Mouse (Mus musculus) hindbrain, embryonic 14.5 days (tissue): ENCODE measurements at regions not wholly inside any gene's neighbourhood (a gene's known extent, or its start where the extent isn't known, plus 50 kb on each side); places are given as distances from the start of the nearest gene placed in this dataset.

ENCODE experiments used
- ATAC-seq: fragments of 200-750 bp; cut with Nextera tagmentation; 2 replicates; pipeline ENCODE4 v1.8.0; 2017; ENCODE audit warnings: moderate number of reproducible peaks, mild to moderate bottlenecking, moderate TSS enrichment, moderate library complexity; ENCODE audit not compliant: low FRiP score
- DNase-seq: peaks from one replicate; pipeline ENCODE4 v3.0.0-alpha.2; 2015; ENCODE audit warnings: low spot score
- H3K27ac ChIP-seq: fragments of 300-500 bp; sonication (generic); 2 replicates; pipeline ENCODE4 v1.5.1; 2014; ENCODE audit warnings: mild to moderate bottlenecking, moderate library complexity
- H3K27me3 ChIP-seq: fragments of 300-500 bp; sonication (generic); 2 replicates; pipeline ENCODE4 v1.6.1; 2014; ENCODE audit warnings: mild to moderate bottlenecking, low read length, mixed read lengths; ENCODE audit not compliant: control insufficient read depth, insufficient read depth
- H3K36me3 ChIP-seq: fragments of 300-500 bp; sonication (generic); replicated peaks from 2 replicates; pipeline ENCODE4 v1.6.1; 2014; ENCODE audit not compliant: control insufficient read depth, insufficient read depth
- H3K4me1 ChIP-seq: fragments of 300-500 bp; sonication (generic); replicated peaks from 2 replicates; pipeline ENCODE4 v1.6.1; 2014; ENCODE audit warnings: antibody characterized with exemption, low read length, mixed read lengths; ENCODE audit not compliant: control insufficient read depth, insufficient read depth
- H3K4me2 ChIP-seq: fragments of 300-500 bp; sonication (generic); replicated peaks from 2 replicates; pipeline ENCODE4 v1.6.1; 2014; ENCODE audit warnings: mild to moderate bottlenecking, moderate library complexity
- H3K4me3 ChIP-seq: fragments of 300-500 bp; sonication (generic); replicated peaks from 2 replicates; pipeline ENCODE4 v1.5.1; 2014; ENCODE audit warnings: mild to moderate bottlenecking, low read length
- H3K9ac ChIP-seq: fragments of 300-500 bp; sonication (generic); 2 replicates; pipeline ENCODE4 v1.6.1; 2014
- H3K9me3 ChIP-seq: fragments of 300-500 bp; sonication (generic); 2 replicates; pipeline ENCODE4 v1.6.1; 2016; ENCODE audit warnings: low read length; ENCODE audit not compliant: control insufficient read depth
- WGBS: fragments of 180-500 bp; shearing (Covaris S2); extraction: QIAGEN DNeasy Blood & Tissue Kit; methylation state at CpG from one replicate; pipeline ENCODE4 v1.1.7; 2014; 5-methylcytosine and 5-hydroxymethylcytosine counted together

- Histone ChIP-seq H3K4me1 (no peaks in the 10 kb centered on the region), H3K4me2 (no peak overlapping the region), H3K4me3 (no peak overlapping the region), H3K36me3 (no peaks in the 10 kb centered on the region), H3K9me3 (no peaks in the 10 kb centered on the region), H3K27ac (no peak overlapping the region), H3K9ac (no peak overlapping the region), H3K27me3 (no peaks in the 10 kb centered on the region)
- DNase-seq, result peak; percentile 34
- ATAC-seq, result peak; percentile 76; the same call in 1 of the 2 replicates
- WGBS, result 28% methylated on average over 2 of the region's 2 CpGs
Measured at GRCm38 (mm10) chr12:25609045-25609444, 512.1 kb upstream of the Id2 start.

DNA sequence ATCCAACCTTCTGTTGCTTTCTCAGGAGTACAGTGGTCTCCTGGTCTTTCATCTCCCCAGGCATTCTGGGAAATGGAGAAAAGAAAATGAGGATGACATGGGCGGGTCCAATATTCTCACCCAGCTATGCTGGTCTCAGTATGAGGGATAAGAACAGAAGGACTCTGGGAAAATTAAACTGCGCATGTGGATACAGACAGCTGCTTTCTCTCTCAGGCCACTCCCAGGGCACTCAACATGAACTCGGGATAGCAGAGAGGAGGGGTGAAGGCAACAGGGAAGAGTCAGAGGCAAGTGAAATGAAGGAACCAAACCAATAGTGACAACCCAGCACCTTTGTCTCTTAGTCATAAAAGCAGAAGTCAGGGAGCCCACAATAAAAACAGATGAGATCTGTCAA is 508.5 kb upstream of the Id2 start:
- Histone ChIP-seq H3K27me3 (no peaks in the 10 kb centered on the region), H3K27ac (no peak overlapping the region), H3K4me2 (no peak overlapping the region), H3K9ac (no peak overlapping the region), H3K4me1 (no peaks in the 10 kb centered on the region), H3K36me3 (no peaks in the 10 kb centered on the region), H3K4me3 (no peak overlapping the region), H3K9me3 (no peaks in the 10 kb centered on the region)
- 88% methylated on average over 3 of the region's 3 CpGs for WGBS
- no peak for DNase-seq
- no peak for ATAC-seq

- no peak for ATAC-seq
Measured at GRCm38 (mm10) chr12:25590262-25590661, 493.3 kb upstream of the Id2 start.

DNA sequence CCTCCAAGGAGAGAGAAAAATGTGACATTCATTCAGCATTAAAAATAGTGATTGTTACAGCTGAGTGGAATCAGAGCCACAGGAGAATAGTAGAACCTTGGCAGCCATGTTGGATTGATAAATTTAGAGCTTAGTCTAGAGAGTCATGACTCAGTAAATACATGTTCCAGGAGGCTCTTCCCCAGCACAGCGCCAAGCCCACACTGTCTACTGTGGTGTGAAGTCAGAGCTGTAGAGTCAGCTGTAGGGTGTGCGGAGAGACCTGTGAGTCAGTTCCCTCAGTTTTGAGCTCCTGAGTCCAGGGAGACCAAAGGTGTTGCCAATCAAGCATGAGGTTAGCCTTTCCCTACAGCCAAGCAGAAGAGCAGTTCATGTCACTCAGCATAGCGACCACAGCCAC is 488.8 kb upstream of the Id2 start:
- Histone ChIP-seq H3K27me3 (no peaks in the 10 kb centered on the region), H3K27ac (no peak overlapping the region), H3K4me1 (no peaks in the 10 kb centered on the region), H3K4me3 (no peak overlapping the region), H3K36me3 (no peaks in the 10 kb centered on the region), H3K9me3 (no peaks in the 10 kb centered on the region), H3K4me2 (no peak overlapping the region), H3K9ac (no peak overlapping the region)
- ATAC-seq (no peak), DNase-seq (no peak)
- 96% methylated on average over 3 of the region's 3 CpGs for WGBS

More at GRCm38 (mm10) chr12:25590262-25590661, 493.3 kb upstream of the Id2 start:
- H3K9me3 ChIP-seq, result no peaks in the 10 kb centered on the region
- DNase-seq, result no peak
- H3K27me3 ChIP-seq, result no peaks in the 10 kb centered on the region
- no peaks in the 10 kb centered on the region for H3K36me3 ChIP-seq
- H3K4me2 ChIP-seq, result no peak overlapping the region
- 90% methylated on average over 2 of the region's 2 CpGs for WGBS
- H3K4me3 ChIP-seq, result no peak overlapping the region
- no peak overlapping the region for H3K9ac ChIP-seq
- no peak overlapping the region for H3K27ac ChIP-seq
- no peaks in the 10 kb centered on the region for H3K4me1 ChIP-seq

DNA sequence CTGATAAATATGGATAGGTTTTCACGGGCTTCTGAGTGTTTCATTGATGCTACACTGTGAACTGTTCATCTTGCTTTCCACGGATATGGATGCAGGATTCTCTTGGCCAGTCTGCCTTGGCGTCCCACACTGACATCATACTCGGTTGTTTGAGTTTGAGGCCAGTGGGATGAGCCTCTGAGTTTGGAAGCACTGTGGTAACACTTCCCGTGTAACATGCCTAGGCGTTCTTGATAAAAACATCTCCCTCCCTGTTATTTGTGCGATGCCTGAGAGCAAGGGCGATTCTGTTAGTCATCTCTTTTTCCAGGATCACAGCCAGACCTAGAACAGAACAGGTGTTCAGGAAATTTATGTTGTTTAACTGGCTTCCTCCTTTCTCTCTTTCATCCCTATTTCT is 482.5 kb upstream of the Id2 start:
- H3K4me2 ChIP-seq, result no peak overlapping the region
- no peaks in the 10 kb centered on the region for H3K4me1 ChIP-seq
- H3K9ac ChIP-seq, result no peak overlapping the region
- H3K4me3 ChIP-seq, result no peak overlapping the region
- no peaks in the 10 kb centered on the region for H3K9me3 ChIP-seq
- DNase-seq (no peak), ATAC-seq (no peak)
- H3K36me3 ChIP-seq, result no peaks in the 10 kb centered on the region
- H3K27me3 ChIP-seq, result no peaks in the 10 kb centered on the region
- 94% methylated on average over 8 of the region's 8 CpGs for WGBS
- H3K27ac ChIP-seq, result no peak overlapping the region

DNA sequence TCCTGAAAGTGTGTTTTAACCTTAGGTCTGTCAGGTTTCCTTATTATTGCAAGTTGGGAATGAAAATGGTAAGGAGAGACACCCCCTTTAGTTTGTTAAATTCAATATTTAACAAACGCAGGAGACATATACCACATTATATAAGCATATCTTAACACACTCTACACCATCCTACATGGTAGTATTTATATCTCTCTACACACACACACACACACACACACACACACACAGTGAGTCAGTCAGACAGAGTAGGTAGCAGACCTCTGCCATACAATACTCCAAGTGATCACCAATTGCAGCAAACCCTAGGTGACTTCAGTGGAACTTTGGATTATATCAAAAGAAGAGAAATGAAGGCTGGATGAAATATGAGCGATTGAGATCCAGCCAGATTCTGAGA is 468.2 kb upstream of the Id2 start:
- Histone ChIP-seq H3K27ac (no peak overlapping the region), H3K9me3 (no peaks in the 10 kb centered on the region), H3K4me1 (no peaks in the 10 kb centered on the region), H3K36me3 (no peaks in the 10 kb centered on the region), H3K4me2 (no peak overlapping the region), H3K9ac (no peak overlapping the region), H3K4me3 (no peak overlapping the region), H3K27me3 (no peaks in the 10 kb centered on the region)
- ATAC-seq (no peak), DNase-seq (no peak)
- WGBS, result 84% methylated on average over 2 of the region's 2 CpGs

DNA sequence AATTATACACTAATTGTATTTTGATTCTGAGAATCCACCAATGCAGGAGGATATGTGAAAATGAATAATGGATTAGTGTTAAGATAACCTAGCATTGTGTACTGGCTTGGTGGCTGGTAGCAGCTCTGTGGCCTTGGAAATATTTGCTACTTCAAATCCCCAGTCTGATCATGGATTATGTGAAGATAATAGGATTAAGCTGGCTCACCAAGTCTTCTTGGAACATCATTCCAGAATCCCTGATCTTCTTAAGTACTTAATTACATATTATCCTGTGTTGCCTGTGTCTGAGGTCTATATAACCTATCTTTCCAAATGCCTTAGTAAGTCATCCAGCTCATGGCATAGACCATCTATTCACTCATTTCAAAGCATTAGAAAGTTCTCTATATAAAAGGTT is 462.7 kb upstream of the Id2 start:
- Histone ChIP-seq H3K27ac (no peak overlapping the region), H3K27me3 (no peaks in the 10 kb centered on the region), H3K4me3 (no peak overlapping the region), H3K36me3 (no peaks in the 10 kb centered on the region), H3K9me3 (no peaks in the 10 kb centered on the region), H3K4me1 (no peaks in the 10 kb centered on the region), H3K9ac (no peak overlapping the region), H3K4me2 (no peak overlapping the region)
- DNase-seq (no peak), ATAC-seq (no peak)

DNA sequence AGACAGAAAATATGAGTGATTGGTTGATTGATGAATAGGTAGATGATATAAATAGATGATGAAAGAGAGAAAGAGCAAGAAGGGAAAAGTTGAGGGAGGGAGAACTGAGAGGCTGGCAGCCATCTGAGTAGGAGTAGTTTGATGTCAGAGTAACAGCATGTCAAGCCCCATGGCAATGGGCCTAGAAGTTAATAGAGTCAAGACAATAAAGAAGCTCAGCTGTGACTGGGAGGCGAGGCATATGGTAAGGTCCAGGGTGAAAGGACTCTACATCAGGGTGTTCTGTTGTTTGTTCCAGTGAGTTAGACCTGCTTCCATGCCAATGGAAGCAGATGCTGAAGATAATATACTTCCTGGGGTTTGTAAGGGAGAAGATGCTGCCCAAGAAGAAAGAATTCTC is 456.7 kb upstream of the Id2 start:
- no peak overlapping the region for H3K4me2 ChIP-seq
- H3K4me1 ChIP-seq, result no peaks in the 10 kb centered on the region
- no peaks in the 10 kb centered on the region for H3K36me3 ChIP-seq
- ATAC-seq, result no peak
- H3K9me3 ChIP-seq, result no peaks in the 10 kb centered on the region
- H3K4me3 ChIP-seq, result no peak overlapping the region
- no peak for DNase-seq
- WGBS, result 67% methylated on average over 1 of the region's 1 CpGs
- H3K27ac ChIP-seq, result no peak overlapping the region
- H3K27me3 ChIP-seq, result no peaks in the 10 kb centered on the region
- no peak overlapping the region for H3K9ac ChIP-seq

- no peaks in the 10 kb centered on the region for H3K36me3 ChIP-seq
- ATAC-seq, result no peak
- 0 out of 2 replicates have a peak, but pooled peaks cover 3% of the 10 kb centered on the region for H3K4me1 ChIP-seq
- H3K27ac ChIP-seq, result no peak overlapping the region
- no peaks in the 10 kb centered on the region for H3K9me3 ChIP-seq
- H3K9ac ChIP-seq, result no peak overlapping the region
- no peaks in the 10 kb centered on the region for H3K27me3 ChIP-seq
- 96% methylated on average over 3 of the region's 3 CpGs for WGBS
- DNase-seq, result no peak
- H3K4me2 ChIP-seq, result no peak overlapping the region
- H3K4me3 ChIP-seq, result no peak overlapping the region
Measured at GRCm38 (mm10) chr12:25549735-25550134, 452.8 kb upstream of the Id2 start.

DNA sequence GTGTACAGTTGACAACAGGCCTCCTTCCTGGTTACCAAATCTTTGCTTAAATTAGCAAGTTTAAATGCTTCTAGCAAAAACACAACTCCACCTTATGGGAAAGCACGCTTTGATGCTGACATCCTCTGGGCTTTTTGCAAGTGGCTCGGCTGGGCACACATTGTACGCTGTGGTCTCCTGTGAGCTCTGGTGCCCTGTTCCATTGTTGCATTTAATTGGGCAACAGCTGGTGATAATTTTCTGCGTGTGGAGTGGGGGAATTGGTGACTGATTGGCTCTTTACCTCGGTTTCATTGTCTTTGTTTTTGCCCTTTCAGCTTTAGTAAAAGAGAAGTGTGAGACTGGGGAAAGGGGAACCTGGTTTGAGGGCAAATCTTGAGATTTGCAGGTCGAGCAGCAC is 447.3 kb upstream of the Id2 start:
- Histone ChIP-seq H3K9me3 (no peaks in the 10 kb centered on the region), H3K36me3 (no peaks in the 10 kb centered on the region), H3K4me2 (no peak overlapping the region), H3K27ac (peak overlapping the region; percentile 34; the same call in 1 of the 2 replicates), H3K4me1 (0 out of 2 replicates have a peak, but pooled peaks cover 5% of the 10 kb centered on the region), H3K4me3 (no peak overlapping the region), H3K27me3 (no peaks in the 10 kb centered on the region), H3K9ac (no peak overlapping the region)
- WGBS, result 33% methylated on average over 6 of the region's 6 CpGs
- peak; percentile 28 for DNase-seq
- no peak for ATAC-seq
